Mouse (Mus musculus): ENCODE data around the gene Zcchc8. TPM values are rescaled to one million over a fixed set of nuclear protein-coding genes. Genes with fewer than 3 reads are reported as not detected.
"Not testable (repeated sequence)": the region's sequence is repeated elsewhere in the genome, so short reads cannot be mapped to it uniquely, and the experiment has no call there.

The Zcchc8 gene
- 10 to 100 TPM; 33.1 to 45.2 TPM for total RNA-seq (2021)
- long read RNA-seq, experiment 1, full-length matches to known transcripts, result 4 of 6 reads
- long read RNA-seq, experiment 1, partial matches to known transcripts, result 1 of 6 reads
- long read RNA-seq, experiment 1, other reads (novel, unspliced or antisense), result 1 of 6 reads
- long read RNA-seq, experiment 2, full-length matches to known transcripts, result 8 of 15 reads
- long read RNA-seq, experiment 2, partial matches to known transcripts, result 5 of 15 reads
- long read RNA-seq, experiment 2, other reads (novel, unspliced or antisense), result 2 of 15 reads

DNA sequence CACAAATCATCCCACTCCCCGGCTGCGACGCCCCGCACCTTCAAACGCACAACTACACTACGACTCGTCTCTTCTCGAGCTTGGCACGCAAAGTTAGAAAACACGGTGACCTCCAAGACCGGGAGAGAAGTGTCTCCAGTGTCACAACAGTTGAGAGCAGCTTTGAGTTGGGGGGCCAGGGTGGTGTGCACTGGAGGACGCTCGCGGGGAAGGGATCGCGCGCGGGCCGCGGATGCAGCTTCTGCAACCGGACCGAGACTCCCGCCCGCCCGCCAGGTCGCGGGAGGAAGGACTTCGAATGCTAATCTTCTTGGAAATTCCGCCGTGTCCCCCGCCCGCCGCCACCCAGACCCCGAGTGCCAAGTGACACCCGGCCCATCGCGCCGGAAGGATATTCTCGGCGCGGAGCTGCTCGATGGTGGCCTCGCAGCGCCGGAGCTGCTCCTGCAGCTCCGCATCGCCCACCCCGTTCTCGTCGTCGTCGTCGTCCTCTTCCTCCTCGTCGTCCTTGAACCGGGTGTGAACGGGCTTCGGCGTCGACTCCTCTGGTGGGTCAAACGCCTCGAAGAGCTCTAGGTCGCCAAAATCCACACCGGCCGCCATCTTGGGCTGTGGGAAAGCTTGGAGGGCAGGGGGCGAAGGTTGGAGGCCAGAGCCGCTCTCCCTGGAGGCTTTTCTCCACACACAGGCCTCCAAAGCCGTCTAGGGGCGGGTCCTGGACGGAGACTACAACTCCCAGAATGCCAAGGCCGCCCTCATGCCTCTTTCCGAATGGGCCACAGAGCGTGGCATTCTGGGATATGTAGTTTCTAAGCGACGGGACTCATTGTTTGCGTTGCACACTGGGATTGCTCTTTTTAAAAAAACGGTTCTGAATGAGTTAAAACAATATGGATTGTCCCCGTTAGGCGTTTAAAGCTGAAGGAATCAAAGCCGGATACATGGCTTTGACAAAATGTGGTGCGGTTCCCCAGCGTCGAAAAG lies at the start of gene Zcchc8:
Gene Zcchc8, minus strand, starts transcription at position 773 of the 984 bp plus-strand sequence.
- DNase-seq (ENCODE audit: low spot score in 2 of 2), result peak; percentile 80 to 88

DNA sequence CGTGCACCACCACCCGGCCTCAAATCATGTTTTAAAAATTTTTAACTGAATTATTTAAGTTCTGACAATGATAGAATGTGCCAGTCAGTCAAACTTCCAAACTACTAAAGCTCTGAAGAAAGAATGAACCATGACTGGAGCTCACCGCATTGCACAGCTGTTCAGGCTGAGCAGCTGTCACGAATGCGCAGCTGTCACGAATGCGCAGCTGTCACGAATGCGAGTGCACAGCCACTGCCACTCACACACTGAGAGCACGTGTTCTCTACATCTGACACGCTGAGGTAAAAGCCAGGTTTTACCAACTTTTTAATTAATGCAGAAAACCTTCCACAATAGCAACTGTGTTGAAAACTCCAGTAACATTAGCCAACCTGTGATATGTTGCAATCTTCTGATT lies 45.6 kb upstream of the Zcchc8 start:
- not testable (repeated sequence) for DNase-seq (ENCODE audit: low spot score in 2 of 2)

DNA sequence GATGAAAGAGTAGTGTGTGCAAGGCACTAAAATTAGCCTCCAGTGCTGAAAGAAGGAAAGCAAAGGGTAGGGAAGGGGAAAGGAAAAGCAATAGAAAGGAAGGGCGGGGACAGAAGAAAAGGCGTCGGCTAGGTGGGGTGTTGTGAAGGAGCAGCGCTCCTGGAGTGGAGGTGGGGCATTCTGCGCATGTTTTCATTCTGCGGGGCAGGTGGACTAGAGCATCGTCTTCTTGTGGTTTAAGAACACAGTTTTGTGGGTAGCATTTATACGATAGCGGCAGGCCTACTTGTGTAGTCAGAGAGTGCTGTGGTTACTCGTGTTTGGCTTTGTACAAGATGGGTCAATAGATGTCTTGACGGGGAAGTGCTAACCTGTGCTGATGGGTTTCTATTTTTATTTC lies 44.6 kb upstream of the Zcchc8 start:
- no peak for DNase-seq (ENCODE audit: low spot score in 2 of 2)

DNA sequence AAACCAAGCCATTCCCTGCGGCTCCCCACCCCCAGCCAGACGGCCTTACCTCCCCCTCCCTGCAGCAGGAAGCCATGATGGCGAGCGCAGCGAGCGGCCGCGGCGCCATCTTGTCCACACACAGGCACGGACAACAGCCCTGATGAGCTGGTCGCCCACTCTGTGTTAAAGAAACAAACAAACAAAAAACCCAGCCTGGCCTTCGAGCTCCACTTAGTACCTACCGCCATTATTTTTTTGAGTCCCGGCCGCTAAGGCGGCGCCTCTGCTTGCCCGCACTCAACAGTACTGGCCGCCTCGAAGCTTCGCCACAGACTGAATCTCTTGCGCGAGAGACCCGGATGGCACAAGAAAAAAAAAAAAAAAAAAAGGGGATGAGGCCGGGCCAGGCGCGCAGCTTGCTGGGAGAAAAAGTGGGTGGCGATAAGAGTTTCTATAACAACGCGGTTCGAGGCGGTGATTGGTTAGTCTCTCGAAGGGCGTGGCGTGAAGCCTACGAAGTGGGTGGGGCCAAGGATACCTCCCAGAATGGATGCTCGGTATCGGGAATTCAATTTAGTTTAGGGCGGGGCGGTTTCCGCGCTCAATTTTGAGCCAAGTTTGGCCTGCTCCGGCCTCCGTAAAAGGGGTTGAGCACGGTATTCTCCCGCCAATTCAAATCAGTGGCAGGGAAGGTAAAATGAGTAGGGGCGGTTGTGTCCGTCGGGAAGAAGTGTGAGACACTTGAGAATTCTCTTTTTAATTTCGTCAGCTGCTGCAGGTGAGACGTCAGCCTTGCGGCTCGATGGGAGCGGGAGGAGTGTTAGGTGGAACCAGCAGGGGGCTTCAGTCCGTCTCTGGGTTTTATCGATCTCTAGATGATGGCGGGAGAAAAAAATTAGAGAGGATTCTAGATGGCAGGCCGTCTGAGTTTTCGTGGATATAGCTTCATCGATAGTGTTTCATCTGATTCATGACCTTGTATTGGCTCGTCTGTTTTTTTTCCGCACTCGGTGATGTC lies 28.5 kb upstream of the Zcchc8 start, which contains the start of the genes Rsrc2 and Kntc1:
Gene Rsrc2, minus strand, starts transcription at position 350 of the 1,000 bp plus-strand sequence.
Gene Kntc1, plus strand, starts transcription at position 652 of the 1,000 bp plus-strand sequence.
- DNase-seq (ENCODE audit: low spot score in 2 of 2), result peak; percentile 97

GRCm38 (mm10) chr5:123748339-123749064 lies 27.6 kb upstream of the Zcchc8 start:
- no peak for DNase-seq (ENCODE audit: low spot score in 2 of 2)

DNA sequence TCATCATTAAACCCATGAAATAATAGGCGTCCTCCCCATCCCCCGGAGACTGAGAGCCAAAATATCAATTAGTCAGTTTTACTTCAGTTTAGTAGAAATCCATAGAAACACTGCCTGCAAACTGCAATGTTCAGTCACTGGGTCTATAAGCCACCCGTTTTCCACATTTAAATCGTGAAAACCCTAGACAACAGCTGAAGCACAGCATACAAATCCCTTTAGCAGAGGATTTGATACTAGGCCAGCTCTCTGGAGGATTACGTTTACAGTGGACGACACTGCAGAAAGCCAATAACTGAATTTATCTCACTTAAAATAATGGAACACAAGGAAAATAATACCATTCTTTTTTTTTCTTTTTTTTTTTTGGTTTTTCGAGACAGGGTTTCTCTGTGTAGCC lies 26.7 kb upstream of the Zcchc8 start:
- DNase-seq (ENCODE audit: low spot score in 2 of 2), result no peak

DNA sequence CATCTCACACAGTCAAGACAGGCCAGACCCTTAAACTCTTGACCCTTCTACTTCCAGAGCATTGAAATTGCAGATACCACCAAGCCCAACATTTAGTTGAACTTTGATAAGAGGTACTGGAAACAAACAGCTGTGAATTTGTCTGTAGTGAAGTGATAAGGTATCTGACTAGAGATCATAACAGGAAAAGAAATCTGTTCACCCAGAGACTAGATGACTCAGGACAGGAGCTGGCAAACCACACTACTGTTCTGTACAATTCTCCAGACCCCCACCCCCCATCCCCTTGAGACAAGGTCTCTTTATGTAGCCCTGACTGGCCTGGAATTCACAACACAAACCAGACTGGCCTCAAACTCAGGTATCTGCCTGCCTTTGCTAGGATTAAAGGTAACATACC lies 25.4 kb upstream of the Zcchc8 start:
- no peak for DNase-seq (ENCODE audit: low spot score in 2 of 2)

GRCm38 (mm10) chr5:123744358-123744757 lies 23.5 kb upstream of the Zcchc8 start:
- no peak for DNase-seq (ENCODE audit: low spot score in 2 of 2)

DNA sequence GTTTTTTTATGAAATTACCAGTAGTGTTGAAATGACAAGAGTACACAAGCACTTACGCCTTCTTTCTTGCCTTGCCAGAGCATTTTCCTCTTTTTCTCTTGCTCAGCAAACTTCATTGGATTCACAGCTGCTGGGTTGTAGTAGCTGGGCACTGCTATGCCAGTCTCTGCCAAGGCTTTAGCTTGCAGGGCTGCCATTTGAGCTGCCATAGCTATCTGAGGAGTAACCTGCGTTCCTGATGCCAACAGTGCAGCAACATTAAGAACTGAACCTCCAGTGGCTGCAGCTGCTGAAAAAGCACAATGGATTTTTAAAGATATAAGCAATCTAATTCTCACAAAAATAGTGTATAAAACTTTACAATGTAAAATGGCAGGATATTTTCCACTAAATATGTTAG lies 10.1 kb upstream of the Zcchc8 start:
- DNase-seq (ENCODE audit: low spot score in 2 of 2), result no peak

GRCm38 (mm10) chr5:123723816-123724215 lies 2.9 kb upstream of the Zcchc8 start:
- not testable (repeated sequence) for DNase-seq (ENCODE audit: low spot score in 2 of 2)

GRCm38 (mm10) chr5:123714622-123715021 lies 6.3 kb downstream of the Zcchc8 start:
- no peak for DNase-seq (ENCODE audit: low spot score in 2 of 2)

DNA sequence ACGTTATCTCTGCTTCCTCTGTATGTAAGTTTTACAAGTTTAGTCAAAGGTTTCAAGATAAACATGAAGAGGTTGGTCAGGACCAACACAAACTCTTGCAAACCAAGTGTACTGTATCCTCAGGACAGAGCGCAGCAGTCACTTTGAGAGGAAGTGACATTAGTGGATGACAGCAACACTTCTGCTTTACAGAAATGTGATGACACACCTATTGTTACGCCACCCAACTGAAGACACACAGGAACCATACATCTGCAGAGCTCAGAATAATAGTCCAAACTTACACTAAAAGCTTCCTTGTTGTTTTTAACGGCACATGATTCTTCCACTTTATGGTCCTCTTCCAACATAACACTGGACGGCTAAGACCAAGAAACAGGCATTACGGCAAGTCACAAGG lies 7.1 kb downstream of the Zcchc8 start:
- no peak for DNase-seq (ENCODE audit: low spot score in 2 of 2)

GRCm38 (mm10) chr5:123709571-123709970 lies 11.3 kb downstream of the Zcchc8 start:
- no peak for DNase-seq (ENCODE audit: low spot score in 2 of 2)

DNA sequence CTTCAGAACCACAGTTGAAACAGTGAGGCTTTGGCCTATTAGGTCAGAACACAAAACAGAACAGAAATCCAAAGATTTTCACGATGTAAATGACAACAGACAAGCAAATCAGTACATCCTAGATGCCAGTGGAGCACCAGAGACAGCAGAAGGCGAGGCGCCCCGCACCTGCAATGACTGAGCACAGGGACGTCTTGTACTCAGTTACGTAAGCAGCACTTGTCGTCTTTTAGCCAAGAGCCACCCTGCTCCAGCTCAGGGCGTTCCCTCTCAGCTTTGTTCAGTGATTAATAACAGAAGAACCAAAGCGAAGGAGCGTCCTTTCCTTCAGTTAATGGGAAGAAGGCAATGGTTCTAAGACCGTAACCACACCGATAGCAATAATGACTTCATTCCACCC lies 12.3 kb downstream of the Zcchc8 start:
- DNase-seq (ENCODE audit: low spot score in 2 of 2), result no peak

GRCm38 (mm10) chr5:123700625-123701024 lies 20.3 kb downstream of the Zcchc8 start:
- DNase-seq (ENCODE audit: low spot score in 2 of 2), result peak in 1 of 2 experiments; percentile 41

GRCm38 (mm10) chr5:123699198-123699597 lies 21.7 kb downstream of the Zcchc8 start:
- DNase-seq (ENCODE audit: low spot score in 2 of 2), result peak; percentile 76 to 86

DNA sequence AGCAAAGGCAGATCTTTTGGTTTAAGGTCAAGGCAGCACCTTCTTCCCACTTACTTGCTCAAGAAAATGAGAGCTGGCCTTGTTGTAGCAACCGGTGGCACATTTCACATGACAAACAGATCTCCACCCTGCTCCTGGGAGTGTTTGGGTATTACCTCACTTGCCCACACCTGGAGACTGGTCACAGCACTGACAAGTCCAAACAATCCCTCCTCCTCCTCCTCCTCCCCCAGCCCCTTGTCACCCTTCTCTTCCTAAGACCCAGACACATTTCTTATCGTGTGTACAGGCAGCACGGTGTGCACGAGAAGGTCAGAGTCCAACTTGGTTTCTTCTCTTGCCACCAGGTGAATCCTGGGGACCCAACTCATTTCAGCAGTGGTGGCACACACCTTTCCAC lies 23.9 kb downstream of the Zcchc8 start:
- DNase-seq (ENCODE audit: low spot score in 2 of 2), result no peak

GRCm38 (mm10) chr5:123696244-123696643 lies 24.7 kb downstream of the Zcchc8 start:
- DNase-seq (ENCODE audit: low spot score in 2 of 2), result no peak

DNA sequence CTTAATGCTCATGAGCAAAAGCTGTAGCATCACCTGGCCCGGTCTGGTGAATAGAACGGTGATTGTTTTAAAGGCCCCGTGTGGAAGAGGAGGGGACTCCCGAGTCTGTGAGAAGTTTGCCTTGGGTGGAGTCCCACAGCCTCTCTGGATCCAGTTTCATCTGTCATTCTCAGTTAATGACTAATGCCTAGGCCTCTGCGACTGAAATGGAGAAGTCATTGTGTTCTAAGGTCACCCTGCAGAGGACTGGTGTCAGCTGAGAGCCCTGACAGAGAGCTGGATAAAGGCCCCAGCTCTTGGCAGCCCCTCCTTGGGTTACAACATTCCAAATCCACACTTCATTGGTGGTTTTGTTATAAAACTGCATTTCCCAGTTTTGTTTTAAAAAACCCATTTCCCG lies 26.4 kb downstream of the Zcchc8 start:
- no peak for DNase-seq (ENCODE audit: low spot score in 2 of 2)

Data from adrenal gland, adult 18-20 months (tissue).